Mouse (Mus musculus) liver, postnatal 0 days (tissue): Measurements from ENCODE around the gene Fam163a. TPM values are rescaled to one million over a fixed set of nuclear protein-coding genes. Genes with fewer than 3 reads are reported as not detected.

Experiments used
- ATAC-seq: fragments of 200-750 bp; cut with Nextera tagmentation; 2 replicates; pipeline ENCODE4 v1.8.0; 2017; ENCODE audit warnings: mild to moderate bottlenecking, moderate library complexity
- DNase-seq: peaks from one replicate; pipeline ENCODE4 v3.0.0-alpha.2; 2016
- H3K27ac ChIP-seq: fragments of 300-500 bp; sonication (generic); 2 replicates; pipeline ENCODE4 v1.5.1; 2014; ENCODE audit warnings: antibody characterized with exemption, moderate library complexity, mild to moderate bottlenecking, low read depth
- H3K27me3 ChIP-seq: fragments of 300-500 bp; sonication (generic); 2 replicates; pipeline ENCODE4 v1.6.1; 2014; ENCODE audit warnings: low read length, control low read depth, mixed read lengths; ENCODE audit not compliant: insufficient read depth
- H3K36me3 ChIP-seq: fragments of 300-500 bp; sonication (generic); replicated peaks from 2 replicates; pipeline ENCODE4 v1.6.1; 2014; ENCODE audit warnings: mild to moderate bottlenecking, control low read depth, low read length, moderate library complexity, mixed read lengths; ENCODE audit not compliant: insufficient read depth
- H3K4me1 ChIP-seq: fragments of 300-500 bp; sonication (generic); 2 replicates; pipeline ENCODE4 v1.6.1; 2014; ENCODE audit warnings: antibody characterized with exemption, mild to moderate bottlenecking, control low read depth; ENCODE audit not compliant: insufficient read depth
- H3K4me2 ChIP-seq: fragments of 300-500 bp; sonication (generic); 2 replicates; pipeline ENCODE4 v1.6.1; 2014; ENCODE audit warnings: low read depth, mild to moderate bottlenecking, low read length, moderate library complexity, mixed read lengths
- H3K4me3 ChIP-seq: fragments of 300-500 bp; sonication (generic); 2 replicates; pipeline ENCODE4 v1.5.1; 2014; ENCODE audit warnings: low read depth, low read length
- H3K9ac ChIP-seq: fragments of 300-500 bp; sonication (generic); replicated peaks from 2 replicates; pipeline ENCODE4 v1.6.1; 2014; ENCODE audit warnings: mild to moderate bottlenecking, moderate library complexity
- H3K9me3 ChIP-seq: fragments of 300-500 bp; sonication (generic); 2 replicates; pipeline ENCODE4 v1.6.1; 2016; ENCODE audit warnings: mild to moderate bottlenecking, control low read depth, low read length, mixed read lengths
- CTCF ChIP-seq: sonication (generic); IDR thresholded peaks from 2 replicates; pipeline ENCODE4 v1.5.1; 2016; ENCODE audit warnings: antibody characterized with exemption, low read depth
- EP300 ChIP-seq: IDR thresholded peaks from 2 replicates; pipeline ENCODE4 v1.6.1; 2016; ENCODE audit warnings: antibody characterized with exemption, low read depth, mild to moderate bottlenecking
- WGBS: fragments of 180-500 bp; shearing (Covaris S2); extraction: QIAGEN DNeasy Blood & Tissue Kit; methylation state at CpG from one replicate; pipeline ENCODE4 v1.1.7; 2014; ENCODE audit not compliant: insufficient replicate concordance; 5-methylcytosine and 5-hydroxymethylcytosine counted together
- polyA plus RNA-seq: library from polyadenylated mRNA; unstranded; fragments of >200 nt; fragmentation: Nextera tagmentation; extraction: Ambion mirVana; gene quantifications from 2 replicates; pipeline ENCODE4 v1.2.1, GENCODE M21; 2015

The Fam163a gene
- polyA plus RNA-seq, 1 experiment from 2014 or later: 0.07 TPM

DNA sequence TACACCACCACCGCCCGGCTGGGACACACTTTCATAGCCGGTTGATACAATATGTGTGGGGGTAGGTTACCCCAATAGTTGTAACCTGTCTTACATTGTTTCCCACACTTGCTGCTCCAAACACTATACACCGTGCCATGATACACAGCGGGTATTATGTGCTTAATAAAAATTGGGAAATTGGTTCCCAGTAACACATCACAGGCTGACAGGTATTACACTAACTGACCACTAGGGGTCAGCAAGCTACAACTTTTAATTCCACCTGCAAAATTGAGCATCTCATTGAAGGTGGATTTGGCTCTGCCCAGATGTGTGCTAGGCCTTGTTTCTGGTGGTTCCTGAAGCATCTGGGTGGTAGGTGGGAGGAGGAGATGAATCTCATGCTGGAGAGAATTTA lies 119.1 kb downstream of the Fam163a start:
- no peaks in the 10 kb centered on the region for H3K4me1 ChIP-seq
- H3K36me3 ChIP-seq: no peaks in the 10 kb centered on the region
- 54% methylated on average over 5 of the region's 5 CpGs for WGBS
- no peaks in the 10 kb centered on the region for H3K27me3 ChIP-seq
- TF ChIP-seq EP300: no peak
- TF ChIP-seq CTCF: peak; percentile 96
- H3K27ac ChIP-seq: no peak overlapping the region
- H3K9me3 ChIP-seq: no peaks in the 10 kb centered on the region
- ATAC-seq (peak; percentile 33; the same call in 1 of the 2 replicates), DNase-seq (no peak)
- no peak overlapping the region for H3K4me2 ChIP-seq
- no peak overlapping the region for H3K9ac ChIP-seq
- no peak overlapping the region for H3K4me3 ChIP-seq

DNA sequence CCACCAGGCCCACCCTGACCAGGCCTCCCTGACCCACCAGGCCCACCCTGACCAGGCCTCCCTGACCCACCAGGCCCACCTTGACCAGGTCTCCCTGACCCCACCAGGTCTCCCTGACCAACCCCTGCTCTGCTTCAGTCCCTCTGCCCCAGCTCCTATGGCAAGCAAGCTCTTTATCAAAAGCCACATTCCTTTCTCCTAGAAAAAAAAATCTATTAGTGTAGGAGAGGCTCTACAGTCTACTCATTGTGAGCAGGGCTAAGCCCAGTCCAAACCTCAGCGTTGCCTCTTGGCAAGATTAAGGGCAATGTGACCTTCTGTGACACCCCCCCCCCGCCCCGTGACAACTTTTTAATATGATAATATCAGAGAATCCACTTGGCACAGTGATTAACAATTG lies 120.2 kb downstream of the Fam163a start:
- Histone ChIP-seq H3K9me3 (no peaks in the 10 kb centered on the region), H3K27me3 (no peaks in the 10 kb centered on the region), H3K27ac (no peak overlapping the region), H3K36me3 (no peaks in the 10 kb centered on the region), H3K4me1 (no peaks in the 10 kb centered on the region), H3K9ac (no peak overlapping the region), H3K4me3 (no peak overlapping the region), H3K4me2 (no peak overlapping the region)
- no peak for DNase-seq
- WGBS: 55% methylated on average over 3 of the region's 3 CpGs
- TF ChIP-seq CTCF: no peak
- no peak for TF ChIP-seq EP300
- no peak for ATAC-seq

DNA sequence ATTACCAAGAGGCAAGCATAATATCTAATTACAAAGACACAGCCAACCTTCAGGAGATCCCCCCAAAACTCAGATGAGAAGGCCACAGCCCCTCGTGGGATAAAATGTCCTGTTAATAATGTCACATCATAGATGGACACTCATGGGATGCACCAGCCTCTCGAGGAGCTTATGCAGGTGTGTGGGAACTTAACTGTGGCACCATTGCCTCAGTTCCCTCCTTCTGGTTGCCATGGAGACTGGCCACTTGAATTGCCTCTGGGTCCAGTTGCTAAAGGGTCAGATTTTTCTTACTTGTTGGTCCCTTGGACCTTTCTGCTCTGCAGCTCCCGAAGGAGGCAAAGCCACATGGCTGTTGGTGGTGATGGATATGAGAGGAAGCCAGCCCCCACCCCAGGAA lies 127.2 kb downstream of the Fam163a start:
- Histone ChIP-seq H3K27me3 (no peaks in the 10 kb centered on the region), H3K4me3 (no peak overlapping the region), H3K27ac (no peak overlapping the region), H3K9me3 (no peaks in the 10 kb centered on the region), H3K36me3 (no peaks in the 10 kb centered on the region), H3K4me1 (peaks cover 15% of the 10 kb centered on the region), H3K4me2 (no peak overlapping the region), H3K9ac (no peak overlapping the region)
- DNase-seq: no peak
- TF ChIP-seq EP300 (no peak), CTCF (no peak)
- no peak for ATAC-seq
- WGBS: 55% methylated on average over 3 of the region's 3 CpGs

DNA sequence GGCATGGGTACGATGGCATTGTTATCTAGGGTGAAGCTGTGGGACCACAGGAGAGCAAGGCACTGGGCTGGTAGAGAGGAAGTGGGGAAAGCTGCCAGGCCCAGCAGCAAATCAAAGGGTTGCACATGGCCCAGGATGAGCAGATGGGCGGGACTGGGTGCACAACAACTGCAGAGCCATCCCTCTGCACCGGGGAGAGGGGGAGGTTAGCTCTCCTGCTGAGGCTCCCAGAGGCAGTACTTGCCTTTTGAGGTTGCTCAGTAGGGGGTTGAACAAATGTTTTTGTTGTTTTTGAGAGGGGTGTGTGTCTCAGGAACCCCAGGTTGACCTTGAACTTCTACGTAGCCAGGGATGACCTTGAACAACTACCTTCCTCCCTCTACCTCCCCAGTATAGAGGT lies 128.4 kb downstream of the Fam163a start:
- Histone ChIP-seq H3K27me3 (no peaks in the 10 kb centered on the region), H3K4me2 (no peak overlapping the region), H3K4me3 (no peak overlapping the region), H3K9me3 (no peaks in the 10 kb centered on the region), H3K9ac (no peak overlapping the region), H3K4me1 (peaks cover 23% of the 10 kb centered on the region), H3K27ac (no peak overlapping the region), H3K36me3 (no peaks in the 10 kb centered on the region)
- ATAC-seq: no peak
- 33% methylated on average over 4 of the region's 4 CpGs for WGBS
- TF ChIP-seq EP300 (no peak), CTCF (no peak)
- no peak for DNase-seq

DNA sequence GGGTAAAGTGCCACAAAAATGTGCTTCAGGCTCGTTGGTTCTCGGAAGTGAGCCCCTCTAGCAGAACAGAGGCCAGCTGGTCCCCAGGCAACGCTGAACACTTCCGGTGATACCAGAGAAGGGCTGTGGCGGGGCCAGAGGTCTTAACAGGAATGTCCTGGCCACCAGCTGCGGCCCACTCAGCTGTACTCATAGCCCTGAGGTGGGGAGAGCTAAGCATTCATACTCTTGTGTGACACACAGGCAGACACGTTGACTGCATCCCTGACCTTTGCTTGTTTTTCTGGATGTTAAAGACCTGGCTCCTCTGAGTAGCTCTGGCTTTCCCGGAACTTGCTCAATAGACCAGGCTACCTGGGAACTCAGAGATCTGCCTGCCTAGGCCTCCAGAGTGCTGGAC lies 130.3 kb downstream of the Fam163a start:
- H3K4me3 ChIP-seq: no peak overlapping the region
- WGBS: 57% methylated on average over 8 of the region's 8 CpGs

DNA sequence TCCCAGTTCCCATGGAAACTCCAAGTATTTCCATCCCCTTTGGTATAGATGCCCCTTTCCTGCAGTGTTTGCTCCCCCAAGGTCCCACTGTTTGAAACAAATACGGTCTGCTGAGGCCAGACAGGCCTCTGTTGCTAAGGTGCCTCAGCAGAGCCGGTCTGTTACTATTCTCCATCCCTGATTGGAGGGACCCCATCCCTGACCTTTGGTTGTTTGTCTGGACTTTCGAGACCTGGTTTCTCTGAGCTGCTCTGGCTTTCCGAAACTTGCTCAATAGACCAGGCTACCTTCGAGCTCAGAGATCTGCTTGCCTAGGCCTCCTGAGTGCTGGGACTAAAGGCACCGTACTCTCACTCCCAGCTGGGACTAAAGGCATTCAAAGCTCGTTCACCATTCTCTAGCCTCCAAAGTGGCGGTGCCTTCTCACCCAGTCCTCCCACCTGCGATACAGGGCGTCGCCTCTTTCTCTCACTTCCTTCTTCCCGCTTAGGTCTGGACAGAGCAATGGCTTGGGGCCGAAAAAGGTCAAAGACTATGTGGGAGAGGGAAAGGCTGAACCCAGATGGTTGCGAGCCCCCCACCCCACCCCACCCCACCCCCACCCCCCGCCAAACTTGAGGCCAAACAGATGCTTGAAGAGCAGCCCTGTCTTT lies 131.5 kb downstream of the Fam163a start:
- Histone ChIP-seq H3K36me3 (peaks cover 1% of the 10 kb centered on the region; the same call in 1 of the 2 replicates), H3K4me1 (peaks cover 23% of the 10 kb centered on the region), H3K9me3 (no peaks in the 10 kb centered on the region), H3K9ac (no peak overlapping the region), H3K4me3 (no peak overlapping the region), H3K27me3 (no peaks in the 10 kb centered on the region), H3K4me2 (no peak overlapping the region), H3K27ac (peak overlapping the region; percentile 92)
- WGBS: 53% methylated on average over 15 of the region's 15 CpGs
- DNase-seq: peak; percentile 36
- no peak for TF ChIP-seq EP300
- no peak for TF ChIP-seq CTCF
- ATAC-seq: peak; percentile 89

More for the DNA sequence above, 130.3 kb downstream of the Fam163a start:
- Histone ChIP-seq H3K9ac (no peak overlapping the region), H3K27ac (peak overlapping the region; percentile 92), H3K27me3 (no peaks in the 10 kb centered on the region), H3K9me3 (no peaks in the 10 kb centered on the region), H3K4me1 (peaks cover 23% of the 10 kb centered on the region), H3K36me3 (no peaks in the 10 kb centered on the region), H3K4me2 (no peak overlapping the region)
- no peak for TF ChIP-seq EP300
- no peak for TF ChIP-seq CTCF
- DNase-seq (no peak), ATAC-seq (peak; percentile 59)

DNA sequence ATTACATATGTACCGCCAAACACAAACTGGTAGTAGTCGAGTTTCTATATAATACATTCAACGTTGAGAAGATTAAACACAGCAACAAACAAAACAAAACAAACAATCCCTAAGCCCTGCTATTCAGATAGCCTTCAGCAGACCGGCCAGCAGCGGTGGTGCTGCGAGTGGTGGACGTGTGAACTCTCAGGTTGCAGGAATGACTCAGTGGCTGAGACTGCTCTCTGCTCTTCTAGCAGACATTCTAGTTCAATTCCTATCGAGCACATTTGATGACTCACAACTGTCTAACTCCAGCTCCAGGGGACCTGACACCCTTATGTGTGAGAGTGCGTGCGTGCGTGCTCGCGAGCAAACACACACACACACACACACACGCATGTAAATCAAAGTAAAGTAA lies 134.7 kb downstream of the Fam163a start:
- ATAC-seq (no peak), DNase-seq (no peak)
- Histone ChIP-seq H3K36me3 (peaks cover 31% of the 10 kb centered on the region), H3K4me3 (no peak overlapping the region), H3K27ac (no peak overlapping the region), H3K9me3 (no peaks in the 10 kb centered on the region), H3K4me1 (peaks cover 23% of the 10 kb centered on the region; the same call in 1 of the 2 replicates), H3K27me3 (no peaks in the 10 kb centered on the region), H3K4me2 (no peak overlapping the region), H3K9ac (no peak overlapping the region)
- no peak for TF ChIP-seq EP300
- no peak for TF ChIP-seq CTCF
- 72% methylated on average over 14 of the region's 14 CpGs for WGBS
